Mouse (Mus musculus): ENCODE results near the gene Mapk1ip1. TPM values are rescaled to one million over a fixed set of nuclear protein-coding genes. Genes with fewer than 3 reads are reported as not detected.
A peak's percentile ranks its signal among the peaks of the same experiment; 100 is the strongest.

Gene Mapk1ip1
- polyA plus RNA-seq, 1 experiment from 2014 or later: 12.7 TPM

DNA sequence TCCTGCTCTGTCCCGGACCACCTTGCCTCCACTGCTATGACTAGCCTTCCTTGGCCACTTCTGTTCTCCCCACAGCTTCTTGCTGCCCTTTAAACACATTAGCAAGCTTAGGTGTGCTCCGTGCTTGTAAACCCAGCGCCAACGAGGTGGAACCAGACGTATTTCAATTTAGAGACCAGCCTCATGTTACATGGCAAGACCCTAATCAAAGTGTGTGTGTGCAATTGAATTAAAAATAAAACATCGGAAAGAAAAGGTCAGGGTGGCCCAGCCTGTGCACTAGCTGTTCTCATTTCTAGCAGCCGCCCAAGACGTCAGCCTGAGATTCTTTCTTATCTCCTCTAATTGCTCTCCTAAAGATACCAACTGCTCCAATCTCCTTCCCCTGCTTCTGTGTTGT, 962 bp downstream of the Mapk1ip1 start:
- no peak for ATAC-seq (replicated peaks; ENCODE audit: insufficient number of reproducible peaks, low FRiP score, low TSS enrichment)
- Histone ChIP-seq H3K4me2 (peak overlapping the region; percentile 95), H3K27me3 (ENCODE audit: control insufficient read depth, insufficient read depth, low read length) (no peaks in the 10 kb centered on the region), H3K4me3 (ENCODE audit: low read depth, low read length) (peak overlapping the region; percentile 99), H3K4me1 (ENCODE audit: control insufficient read depth, insufficient read depth, low read length) (peaks cover 24% of the 10 kb centered on the region), H3K27ac (ENCODE audit: low read depth, low read length) (peak overlapping the region; percentile 95; the same call in 1 of the 2 replicates), H3K9ac (ENCODE audit: low read depth, low read length) (peak overlapping the region; percentile 96; the same call in 1 of the 2 replicates), H3K36me3 (ENCODE audit: control insufficient read depth, insufficient read depth, low read length) (no peaks in the 10 kb centered on the region), H3K9me3 (replicated peaks; ENCODE audit: control insufficient read depth, low read length) (no peaks in the 10 kb centered on the region)
- WGBS (ENCODE audit: insufficient replicate concordance): 36% methylated on average over 8 of the region's 8 CpGs

GRCm38 (mm10) chr7:138843421-138843820, 2.7 kb downstream of the Mapk1ip1 start:
- no peak overlapping the region for H3K9ac ChIP-seq (ENCODE audit: low read depth, low read length)
- 89% methylated on average over 4 of the region's 4 CpGs for WGBS (ENCODE audit: insufficient replicate concordance)
- ATAC-seq (replicated peaks; ENCODE audit: insufficient number of reproducible peaks, low FRiP score, low TSS enrichment): no peak

GRCm38 (mm10) chr7:138841436-138842151, 4.5 kb downstream of the Mapk1ip1 start:
- H3K9me3 ChIP-seq (replicated peaks; ENCODE audit: control insufficient read depth, low read length): no peaks in the 10 kb centered on the region
- H3K4me2 ChIP-seq: no peak overlapping the region
- H3K4me1 ChIP-seq (ENCODE audit: control insufficient read depth, insufficient read depth, low read length): peaks cover 11% of the 10 kb centered on the region
- ATAC-seq (replicated peaks; ENCODE audit: insufficient number of reproducible peaks, low FRiP score, low TSS enrichment): no peak
- H3K27me3 ChIP-seq (ENCODE audit: control insufficient read depth, insufficient read depth, low read length): no peaks in the 10 kb centered on the region
- H3K36me3 ChIP-seq (ENCODE audit: control insufficient read depth, insufficient read depth, low read length): no peaks in the 10 kb centered on the region
- no peak overlapping the region for H3K4me3 ChIP-seq (ENCODE audit: low read depth, low read length)
- no peak overlapping the region for H3K9ac ChIP-seq (ENCODE audit: low read depth, low read length)
- WGBS (ENCODE audit: insufficient replicate concordance): 55% methylated on average over 3 of the region's 3 CpGs
- no peak overlapping the region for H3K27ac ChIP-seq (ENCODE audit: low read depth, low read length)

More at GRCm38 (mm10) chr7:138843421-138843820, 2.7 kb downstream of the Mapk1ip1 start:
- no peaks in the 10 kb centered on the region for H3K9me3 ChIP-seq (replicated peaks; ENCODE audit: control insufficient read depth, low read length)
- H3K27ac ChIP-seq (ENCODE audit: low read depth, low read length): no peak overlapping the region
- H3K4me2 ChIP-seq: no peak overlapping the region
- H3K27me3 ChIP-seq (ENCODE audit: control insufficient read depth, insufficient read depth, low read length): no peaks in the 10 kb centered on the region
- H3K36me3 ChIP-seq (ENCODE audit: control insufficient read depth, insufficient read depth, low read length): no peaks in the 10 kb centered on the region
- H3K4me3 ChIP-seq (ENCODE audit: low read depth, low read length): no peak overlapping the region
- peaks cover 23% of the 10 kb centered on the region for H3K4me1 ChIP-seq (ENCODE audit: control insufficient read depth, insufficient read depth, low read length)

DNA sequence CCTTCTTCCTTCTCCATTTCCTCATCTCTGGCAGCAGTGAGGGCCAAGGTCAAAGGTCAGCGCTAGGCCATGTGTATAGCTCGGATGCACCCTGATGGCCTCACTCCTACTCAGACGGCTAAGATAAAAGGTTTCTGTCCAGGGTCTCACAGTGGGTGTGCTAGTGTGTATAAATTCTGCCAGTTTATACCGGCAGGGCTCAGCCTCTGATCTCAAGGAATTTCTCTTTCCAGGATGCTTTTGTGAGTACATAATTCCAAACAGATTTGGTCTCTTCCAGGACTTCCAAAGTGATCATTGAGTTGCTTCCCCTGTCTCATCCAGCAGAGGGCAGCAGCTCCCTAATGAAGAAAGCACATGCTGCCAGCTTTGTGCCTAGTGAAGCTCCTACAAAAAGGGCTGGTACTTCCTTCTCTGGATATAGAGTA, 5.5 kb downstream of the Mapk1ip1 start:
- ATAC-seq (replicated peaks; ENCODE audit: insufficient number of reproducible peaks, low FRiP score, low TSS enrichment): no peak
- H3K36me3 ChIP-seq (ENCODE audit: control insufficient read depth, insufficient read depth, low read length): peaks cover 6% of the 10 kb centered on the region

GRCm38 (mm10) chr7:138835028-138835427, 11.0 kb downstream of the Mapk1ip1 start:
- H3K36me3 ChIP-seq (ENCODE audit: control insufficient read depth, insufficient read depth, low read length): peaks cover 6% of the 10 kb centered on the region
- no peaks in the 10 kb centered on the region for H3K9me3 ChIP-seq (replicated peaks; ENCODE audit: control insufficient read depth, low read length)
- H3K4me3 ChIP-seq (ENCODE audit: low read depth, low read length): no peak overlapping the region
- no peak overlapping the region for H3K4me2 ChIP-seq
- H3K27me3 ChIP-seq (ENCODE audit: control insufficient read depth, insufficient read depth, low read length): no peaks in the 10 kb centered on the region
- no peak overlapping the region for H3K9ac ChIP-seq (ENCODE audit: low read depth, low read length)
- 91% methylated on average over 3 of the region's 3 CpGs for WGBS (ENCODE audit: insufficient replicate concordance)
- H3K27ac ChIP-seq (ENCODE audit: low read depth, low read length): no peak overlapping the region
- no peak for ATAC-seq (replicated peaks; ENCODE audit: insufficient number of reproducible peaks, low FRiP score, low TSS enrichment)
- H3K4me1 ChIP-seq (ENCODE audit: control insufficient read depth, insufficient read depth, low read length): no peaks in the 10 kb centered on the region

More for the DNA sequence above, 5.5 kb downstream of the Mapk1ip1 start:
- peaks cover 11% of the 10 kb centered on the region for H3K4me1 ChIP-seq (ENCODE audit: control insufficient read depth, insufficient read depth, low read length)
- H3K9ac ChIP-seq (ENCODE audit: low read depth, low read length): no peak overlapping the region
- no peak overlapping the region for H3K27ac ChIP-seq (ENCODE audit: low read depth, low read length)
- H3K27me3 ChIP-seq (ENCODE audit: control insufficient read depth, insufficient read depth, low read length): no peaks in the 10 kb centered on the region
- no peak overlapping the region for H3K4me2 ChIP-seq
- whole genome bisulfite sequencing (ENCODE audit: insufficient replicate concordance): 52% methylated on average over 4 of the region's 4 CpGs
- no peak overlapping the region for H3K4me3 ChIP-seq (ENCODE audit: low read depth, low read length)
- H3K9me3 ChIP-seq (replicated peaks; ENCODE audit: control insufficient read depth, low read length): no peaks in the 10 kb centered on the region

DNA sequence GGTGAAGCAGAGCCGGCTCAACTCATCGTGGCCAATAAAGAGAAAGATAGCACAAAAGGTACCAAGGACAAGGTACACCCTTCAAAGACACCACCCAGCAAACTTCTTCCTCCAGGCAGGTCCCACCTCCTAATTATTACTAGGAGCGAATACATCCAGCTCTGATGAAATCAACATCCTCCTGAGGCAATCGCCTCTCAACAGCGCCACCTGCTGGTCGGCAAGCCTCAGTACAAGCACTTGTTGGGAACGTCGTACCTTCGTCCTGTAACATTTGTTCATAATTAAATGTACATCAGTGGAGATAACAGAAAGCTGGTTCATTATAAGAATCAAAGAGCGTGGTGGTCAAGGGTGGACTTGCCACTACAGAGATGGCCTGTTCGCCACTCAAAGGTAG, 18.3 kb downstream of the Mapk1ip1 start:
- Histone ChIP-seq H3K36me3 (ENCODE audit: control insufficient read depth, insufficient read depth, low read length) (no peaks in the 10 kb centered on the region), H3K4me1 (ENCODE audit: control insufficient read depth, insufficient read depth, low read length) (no peaks in the 10 kb centered on the region), H3K27ac (ENCODE audit: low read depth, low read length) (no peak overlapping the region), H3K9ac (ENCODE audit: low read depth, low read length) (no peak overlapping the region), H3K4me2 (no peak overlapping the region), H3K4me3 (ENCODE audit: low read depth, low read length) (no peak overlapping the region), H3K9me3 (replicated peaks; ENCODE audit: control insufficient read depth, low read length) (no peaks in the 10 kb centered on the region), H3K27me3 (ENCODE audit: control insufficient read depth, insufficient read depth, low read length) (no peaks in the 10 kb centered on the region)
- WGBS (ENCODE audit: insufficient replicate concordance): 13% methylated on average over 11 of the region's 11 CpGs
- no peak for ATAC-seq (replicated peaks; ENCODE audit: insufficient number of reproducible peaks, low FRiP score, low TSS enrichment)

DNA sequence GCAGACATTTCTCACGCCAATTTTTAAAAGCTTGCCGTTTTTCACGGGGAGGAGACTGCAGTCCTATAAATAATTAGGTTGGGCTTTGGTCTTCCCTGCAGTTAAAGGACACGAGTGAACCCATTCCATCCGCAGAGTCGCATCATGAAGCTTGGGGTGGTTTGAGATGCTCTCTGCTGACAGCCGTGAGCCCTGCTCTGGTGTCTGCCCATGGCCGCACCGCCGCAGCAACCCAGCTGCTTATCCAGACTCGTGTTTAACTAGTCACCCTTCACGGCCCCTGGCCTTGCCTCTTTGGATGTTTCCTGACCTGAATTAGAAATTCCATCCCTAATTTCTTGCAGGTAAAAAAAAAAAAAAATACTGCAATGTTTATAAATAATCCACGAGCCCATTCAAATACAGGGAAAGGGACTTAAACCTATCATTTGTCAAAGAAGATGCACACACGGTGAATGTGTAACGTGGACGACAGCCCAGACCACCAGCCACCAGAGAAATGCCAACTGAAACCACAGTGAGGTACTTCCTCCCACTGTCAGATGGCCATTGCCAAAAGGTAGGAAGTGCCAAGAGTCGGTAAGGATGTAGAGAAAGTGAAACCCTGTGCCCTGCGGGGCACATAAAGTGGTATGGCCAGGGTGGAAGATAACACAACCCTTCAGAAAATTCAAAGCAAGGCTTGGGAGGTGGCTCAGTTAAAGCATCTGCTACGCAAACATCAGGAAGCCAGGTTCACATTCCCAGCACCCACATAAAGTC, 20.9 kb downstream of the Mapk1ip1 start:
- Histone ChIP-seq H3K27ac (ENCODE audit: low read depth, low read length) (no peak overlapping the region), H3K9me3 (replicated peaks; ENCODE audit: control insufficient read depth, low read length) (no peaks in the 10 kb centered on the region), H3K9ac (ENCODE audit: low read depth, low read length) (no peak overlapping the region), H3K4me3 (ENCODE audit: low read depth, low read length) (no peak overlapping the region), H3K36me3 (ENCODE audit: control insufficient read depth, insufficient read depth, low read length) (no peaks in the 10 kb centered on the region), H3K4me1 (ENCODE audit: control insufficient read depth, insufficient read depth, low read length) (no peaks in the 10 kb centered on the region), H3K27me3 (ENCODE audit: control insufficient read depth, insufficient read depth, low read length) (no peaks in the 10 kb centered on the region), H3K4me2 (no peak overlapping the region)
- no peak for ATAC-seq (replicated peaks; ENCODE audit: insufficient number of reproducible peaks, low FRiP score, low TSS enrichment)
- 81% methylated on average over 19 of the region's 19 CpGs for WGBS (ENCODE audit: insufficient replicate concordance)

DNA sequence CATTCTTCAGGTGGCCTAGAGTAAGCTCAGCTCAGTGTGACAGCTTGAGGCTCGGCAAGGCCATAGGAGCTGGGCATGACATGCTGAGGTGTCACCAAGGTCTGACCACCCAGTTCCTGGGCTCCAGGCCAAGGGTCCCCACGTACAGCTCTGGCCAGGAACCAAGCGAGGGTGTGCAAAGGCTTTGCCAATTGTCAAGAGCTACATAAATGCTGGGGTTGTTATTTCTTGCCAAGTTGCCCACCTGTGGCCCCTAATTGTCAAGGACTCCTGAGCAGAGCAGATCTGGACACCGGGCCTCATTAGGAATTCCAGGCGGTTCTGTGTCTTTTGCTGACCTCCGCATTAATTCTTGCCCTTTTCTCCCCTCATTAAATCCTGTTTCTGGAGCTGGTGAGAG, 21.6 kb downstream of the Mapk1ip1 start:
- no peak overlapping the region for H3K4me2 ChIP-seq
- no peaks in the 10 kb centered on the region for H3K36me3 ChIP-seq (ENCODE audit: control insufficient read depth, insufficient read depth, low read length)
- WGBS (ENCODE audit: insufficient replicate concordance): 75% methylated on average over 6 of the region's 6 CpGs
- no peak overlapping the region for H3K9ac ChIP-seq (ENCODE audit: low read depth, low read length)
- H3K4me3 ChIP-seq (ENCODE audit: low read depth, low read length): no peak overlapping the region
- ATAC-seq (replicated peaks; ENCODE audit: insufficient number of reproducible peaks, low FRiP score, low TSS enrichment): no peak
- H3K4me1 ChIP-seq (ENCODE audit: control insufficient read depth, insufficient read depth, low read length): no peaks in the 10 kb centered on the region
- no peaks in the 10 kb centered on the region for H3K27me3 ChIP-seq (ENCODE audit: control insufficient read depth, insufficient read depth, low read length)
- H3K9me3 ChIP-seq (replicated peaks; ENCODE audit: control insufficient read depth, low read length): no peaks in the 10 kb centered on the region
- no peak overlapping the region for H3K27ac ChIP-seq (ENCODE audit: low read depth, low read length)
